Mouse (Mus musculus) lung, postnatal 36 days (tissue): ENCODE results near the gene Lrrn2.

Experiments
- DNase-seq: peaks from one replicate; pipeline ENCODE4 v3.0.0; 2022; ENCODE audit warnings: mixed read lengths

Lrrn2 gene

DNA sequence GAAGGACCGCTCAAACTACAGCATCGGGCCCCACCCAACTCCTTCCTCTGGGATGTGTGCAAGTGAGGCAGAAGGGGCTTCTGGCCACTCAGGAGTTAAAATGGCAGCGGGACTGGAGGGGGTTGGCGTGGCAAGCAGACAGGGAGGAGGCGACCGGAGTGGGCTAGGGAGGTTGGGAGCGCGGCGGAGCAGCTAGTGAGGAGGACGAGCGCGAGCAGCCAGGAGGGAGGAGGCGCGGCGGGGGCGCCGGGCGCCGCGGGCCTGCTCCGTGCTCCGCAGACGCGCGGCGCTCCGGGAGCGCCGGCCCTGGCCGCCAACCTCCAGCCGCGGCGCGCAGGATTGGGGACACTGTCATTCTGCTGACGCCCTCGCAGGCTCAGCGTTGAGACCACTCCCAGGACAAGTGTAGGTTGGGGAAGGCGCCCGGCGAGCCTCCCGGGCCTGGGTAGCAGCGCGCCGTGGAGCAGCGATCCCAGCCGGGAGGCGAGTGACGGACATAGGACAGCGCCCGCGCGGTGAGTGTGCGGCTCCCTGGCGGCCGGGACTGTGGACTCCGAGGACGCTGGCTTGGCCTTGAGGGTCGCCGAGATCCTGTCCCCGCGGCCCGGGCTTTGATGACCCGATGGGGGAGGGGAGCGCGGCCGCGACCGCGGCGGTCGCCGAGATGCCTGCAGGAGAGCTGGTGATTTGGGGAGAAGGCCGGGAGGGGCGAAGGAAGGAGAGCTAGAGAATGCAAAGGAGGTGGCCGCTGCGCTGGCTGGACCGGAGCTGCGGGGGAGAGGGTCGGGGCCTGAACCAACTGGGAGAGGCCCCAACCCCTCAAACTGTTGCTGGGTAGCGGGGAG, at the start of gene Lrrn2:
Gene Lrrn2 (plus strand): TSS at position 113 of the 845 bp plus-strand sequence.
- DNase-seq: no peak

DNA sequence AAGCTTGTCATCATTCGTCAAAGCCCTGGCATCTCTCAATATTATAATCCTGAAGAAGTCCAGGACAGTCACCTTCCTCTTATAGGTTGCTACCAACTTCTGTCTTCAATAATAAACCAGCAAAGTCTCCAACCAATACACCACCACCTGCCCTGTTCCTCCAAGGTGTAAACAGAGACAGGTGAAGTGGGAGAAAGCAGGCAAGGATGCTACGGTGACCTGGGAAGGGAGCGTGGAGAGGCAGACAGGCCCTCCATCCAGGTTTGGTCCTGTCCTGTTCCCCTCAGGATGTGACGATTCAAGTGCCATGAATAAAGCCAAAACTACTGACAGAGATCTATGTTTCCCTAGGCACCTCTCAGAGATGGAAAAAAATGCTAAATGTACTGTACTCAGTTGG, 48.1 kb upstream of the Lrrn2 start:
- DNase-seq: no peak

DNA sequence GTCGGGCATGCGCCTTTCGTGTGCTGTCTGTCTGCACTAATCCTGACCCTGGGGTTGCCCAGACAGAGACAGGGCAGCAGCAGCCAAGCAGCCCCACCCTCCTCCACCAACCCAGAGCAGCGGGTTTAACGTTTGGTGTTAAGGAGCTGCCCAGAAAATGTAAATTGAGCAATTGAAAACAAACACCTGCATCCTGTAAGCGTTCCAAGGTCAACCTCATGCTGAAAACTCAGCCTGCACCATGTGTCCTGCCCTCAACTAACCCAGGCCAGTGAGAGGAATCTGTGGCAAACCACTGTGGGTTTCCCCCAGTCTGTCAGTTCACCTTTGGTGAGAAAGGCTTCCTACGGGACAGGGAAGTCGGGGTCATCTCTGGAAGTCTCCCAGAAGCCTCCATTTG, 46.0 kb upstream of the Lrrn2 start:
- DNase-seq: no peak

DNA sequence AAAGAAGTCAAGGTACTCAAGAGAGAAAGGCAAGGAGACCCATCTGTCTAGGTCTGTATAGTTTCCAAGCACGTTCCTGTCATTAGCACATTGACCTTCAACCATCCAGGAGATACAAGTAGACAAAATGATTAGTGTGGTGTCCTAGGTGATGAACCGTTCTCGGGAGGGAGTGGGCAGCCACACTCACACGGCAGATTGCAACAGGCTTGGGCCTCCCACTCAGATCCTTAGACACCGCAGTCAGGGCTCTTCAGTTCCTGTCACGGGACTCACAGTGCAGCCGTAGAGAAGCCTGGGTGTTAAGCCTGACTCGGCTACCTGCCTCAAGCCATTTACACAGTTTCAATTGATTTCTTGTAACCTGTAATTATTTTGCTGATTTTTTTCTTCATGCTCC, 43.2 kb upstream of the Lrrn2 start:
- no peak for DNase-seq

DNA sequence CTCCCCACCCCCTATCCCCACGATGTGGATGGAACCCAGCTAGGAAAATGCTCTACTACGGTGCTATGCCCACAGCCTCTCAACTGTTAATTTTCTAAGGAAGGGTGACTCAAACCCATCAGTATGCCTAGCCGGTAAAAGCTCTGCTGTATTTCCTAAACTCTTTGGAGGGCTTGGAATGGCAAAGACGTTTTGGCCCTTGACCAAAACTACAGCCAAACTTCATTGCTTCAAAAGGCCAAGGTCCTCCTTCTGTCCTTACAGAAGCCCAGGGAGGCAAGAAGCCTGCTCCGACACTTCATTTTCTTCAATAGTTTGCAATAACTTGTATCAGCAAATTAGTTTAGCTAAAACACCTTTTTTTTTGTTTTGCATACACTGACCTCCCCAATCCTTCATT, 42.4 kb upstream of the Lrrn2 start:
- DNase-seq: no peak

DNA sequence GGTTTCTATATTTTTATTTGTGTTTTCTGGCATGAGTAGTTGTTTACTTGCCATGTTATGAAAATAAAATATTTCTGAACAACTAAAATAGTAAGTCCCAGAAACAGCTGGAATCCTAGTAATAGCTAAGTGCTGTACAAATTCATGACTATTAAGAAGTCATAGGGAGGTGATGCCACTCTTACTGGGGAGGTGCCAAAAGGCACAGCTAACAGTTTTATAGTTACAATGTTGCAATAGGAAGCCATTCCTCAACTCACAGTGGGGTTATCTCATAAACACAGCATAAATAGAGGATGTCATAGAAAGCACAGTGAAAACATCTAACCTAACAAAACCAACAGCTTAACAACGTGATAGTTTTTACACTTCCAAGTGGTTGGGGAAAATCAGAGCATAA, 41.7 kb upstream of the Lrrn2 start:
- no peak for DNase-seq

DNA sequence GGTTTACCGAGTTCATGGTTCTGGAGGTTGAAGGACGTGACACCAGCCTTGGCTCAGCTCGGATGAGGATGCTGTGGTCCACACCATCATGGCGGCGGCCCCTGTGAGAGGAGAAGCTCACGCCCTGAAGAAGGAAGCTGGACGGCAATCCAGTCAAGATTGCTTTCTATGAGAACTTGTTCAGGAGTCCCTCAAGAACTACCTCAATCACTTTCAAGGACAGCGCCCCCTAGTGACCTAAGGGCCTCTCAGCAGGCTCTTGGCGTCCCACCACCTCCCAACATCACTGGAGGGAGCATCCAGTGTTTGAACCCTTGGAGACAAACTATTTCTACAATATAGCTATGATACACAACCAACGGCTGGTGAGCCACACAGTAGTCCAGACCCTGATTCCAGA, 36.5 kb upstream of the Lrrn2 start:
- DNase-seq: no peak

DNA sequence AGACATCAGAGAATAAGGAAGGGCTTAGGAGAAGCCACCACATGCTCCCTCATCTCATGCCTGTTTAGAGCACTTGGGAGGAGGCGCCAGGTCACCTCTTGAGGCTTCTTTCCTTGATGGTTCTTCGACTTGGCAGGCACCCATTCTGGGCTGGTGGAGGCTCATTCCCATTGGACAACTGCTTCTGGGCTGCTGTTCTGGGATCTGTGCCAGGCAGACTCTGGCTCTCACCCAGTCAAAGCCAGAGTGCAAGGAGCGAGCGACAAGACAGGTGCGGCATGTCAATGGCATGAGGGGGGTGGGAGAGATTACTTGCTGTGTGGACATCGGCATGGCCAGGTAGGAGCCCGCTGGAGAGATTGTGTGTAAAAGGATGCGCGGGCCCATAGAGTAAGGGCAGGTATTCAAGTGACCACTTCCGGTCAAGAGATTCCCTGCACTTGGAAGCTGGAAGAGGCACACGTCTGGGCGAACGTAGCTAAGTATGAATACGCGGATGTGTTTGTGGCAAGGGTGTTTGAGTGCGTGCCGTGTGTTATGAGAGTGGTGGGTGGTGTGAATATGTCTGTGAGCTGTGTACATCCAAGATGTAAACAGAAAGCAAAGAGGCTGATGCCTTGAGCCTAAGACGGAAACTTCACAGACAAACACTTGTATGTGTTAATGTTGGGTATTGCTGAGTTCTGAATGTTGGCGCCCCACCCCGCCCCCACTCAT, 35.8 kb upstream of the Lrrn2 start:
- DNase-seq: peak; percentile 50

DNA sequence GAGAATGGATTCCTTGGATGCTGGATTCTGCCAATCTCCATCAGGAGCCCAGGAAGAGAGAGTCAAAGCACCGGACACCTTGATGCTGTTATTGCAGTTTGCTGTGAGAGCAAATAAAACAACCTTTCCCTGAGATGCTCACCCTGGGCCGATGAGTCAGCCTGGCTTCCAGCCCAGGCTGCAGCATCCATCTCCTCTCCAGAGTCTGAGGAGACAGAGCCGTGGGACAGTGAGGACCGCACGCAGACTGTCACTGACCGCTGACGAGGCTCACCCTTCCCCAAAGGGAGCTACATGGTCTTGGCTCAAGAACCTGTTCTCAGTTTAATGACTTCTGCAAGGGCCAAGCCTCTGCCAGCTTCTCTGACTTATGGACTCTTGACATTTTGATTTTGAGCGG, 34.3 kb upstream of the Lrrn2 start:
- DNase-seq: no peak

DNA sequence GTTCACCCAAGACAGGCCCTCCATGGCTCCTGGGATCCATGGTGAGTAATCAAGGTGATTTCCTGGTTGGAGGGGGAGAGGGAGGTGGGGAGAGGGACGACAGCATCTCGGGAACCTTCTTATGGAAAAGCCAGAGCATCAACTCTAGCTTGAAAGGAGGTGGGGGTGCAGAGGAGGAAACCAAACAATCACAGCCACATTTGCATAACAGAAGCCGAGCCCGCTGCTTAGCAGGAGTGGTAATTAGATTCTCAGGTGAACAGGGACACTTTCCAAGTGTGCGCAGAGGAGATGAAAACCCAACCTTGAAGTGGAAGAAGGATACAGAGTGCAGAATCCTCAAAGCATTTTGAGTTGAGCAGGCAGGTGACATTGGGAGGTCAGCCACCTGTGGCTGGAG, 29.3 kb upstream of the Lrrn2 start:
- no peak for DNase-seq

DNA sequence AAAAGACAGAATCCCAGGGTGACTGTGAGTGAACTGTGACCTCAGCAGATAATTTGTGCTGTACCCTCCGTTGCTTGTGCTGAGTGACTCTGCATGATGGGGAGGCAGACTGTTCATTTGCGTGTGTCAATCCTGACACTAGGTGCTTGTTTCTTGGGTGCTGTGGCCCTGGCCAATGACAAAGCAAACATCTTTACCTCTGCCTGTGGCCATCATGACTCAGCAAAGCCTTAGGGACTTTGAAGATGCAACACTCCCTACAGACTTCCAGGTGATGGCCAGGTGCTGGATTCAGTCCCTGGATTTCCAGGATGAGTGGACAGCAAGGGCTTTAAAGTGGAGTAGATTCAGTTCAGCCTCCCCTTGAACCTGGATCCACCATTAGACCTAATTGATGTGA, 28.8 kb upstream of the Lrrn2 start:
- DNase-seq: no peak

DNA sequence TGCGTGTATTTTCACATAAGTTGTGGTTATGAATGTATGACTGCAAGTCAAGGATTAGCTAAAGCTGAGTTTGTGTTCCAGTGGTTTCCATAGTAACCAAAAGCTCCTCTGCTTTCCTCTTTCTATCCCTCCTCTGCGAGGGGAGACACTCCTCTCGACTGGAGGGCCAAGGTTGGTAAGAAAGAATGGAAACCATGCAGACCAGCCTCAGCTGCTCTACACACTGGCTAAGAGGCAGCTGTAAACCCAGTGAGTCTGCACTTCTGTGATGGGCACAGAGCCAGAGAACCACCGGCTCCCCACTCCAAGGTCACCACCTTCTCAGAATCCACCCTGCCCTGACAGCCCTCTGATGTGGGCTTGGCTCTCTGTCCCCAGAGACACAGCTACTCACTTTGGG, 28.3 kb upstream of the Lrrn2 start:
- DNase-seq: peak; percentile 4

DNA sequence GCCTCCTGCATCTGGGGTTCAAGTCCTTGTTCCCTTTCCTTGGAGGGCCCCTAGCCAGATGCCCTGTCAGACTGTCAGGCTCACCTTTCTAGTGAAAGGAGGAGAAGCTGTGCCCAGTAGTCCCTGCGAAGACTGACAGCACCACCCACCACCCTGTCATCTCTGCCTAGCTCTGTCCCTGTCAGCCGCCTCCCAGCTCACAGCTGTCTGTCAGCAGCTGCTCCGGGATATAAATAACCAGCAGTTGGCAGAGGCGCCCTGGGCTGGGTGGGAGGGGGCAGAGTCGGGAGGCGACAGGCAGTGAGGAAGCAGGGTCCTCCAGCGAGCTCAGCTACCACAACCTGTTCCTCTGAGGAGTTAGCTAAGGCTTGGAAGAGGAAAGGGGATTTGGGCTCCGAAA, 26.8 kb upstream of the Lrrn2 start:
- peak; percentile 11 for DNase-seq

DNA sequence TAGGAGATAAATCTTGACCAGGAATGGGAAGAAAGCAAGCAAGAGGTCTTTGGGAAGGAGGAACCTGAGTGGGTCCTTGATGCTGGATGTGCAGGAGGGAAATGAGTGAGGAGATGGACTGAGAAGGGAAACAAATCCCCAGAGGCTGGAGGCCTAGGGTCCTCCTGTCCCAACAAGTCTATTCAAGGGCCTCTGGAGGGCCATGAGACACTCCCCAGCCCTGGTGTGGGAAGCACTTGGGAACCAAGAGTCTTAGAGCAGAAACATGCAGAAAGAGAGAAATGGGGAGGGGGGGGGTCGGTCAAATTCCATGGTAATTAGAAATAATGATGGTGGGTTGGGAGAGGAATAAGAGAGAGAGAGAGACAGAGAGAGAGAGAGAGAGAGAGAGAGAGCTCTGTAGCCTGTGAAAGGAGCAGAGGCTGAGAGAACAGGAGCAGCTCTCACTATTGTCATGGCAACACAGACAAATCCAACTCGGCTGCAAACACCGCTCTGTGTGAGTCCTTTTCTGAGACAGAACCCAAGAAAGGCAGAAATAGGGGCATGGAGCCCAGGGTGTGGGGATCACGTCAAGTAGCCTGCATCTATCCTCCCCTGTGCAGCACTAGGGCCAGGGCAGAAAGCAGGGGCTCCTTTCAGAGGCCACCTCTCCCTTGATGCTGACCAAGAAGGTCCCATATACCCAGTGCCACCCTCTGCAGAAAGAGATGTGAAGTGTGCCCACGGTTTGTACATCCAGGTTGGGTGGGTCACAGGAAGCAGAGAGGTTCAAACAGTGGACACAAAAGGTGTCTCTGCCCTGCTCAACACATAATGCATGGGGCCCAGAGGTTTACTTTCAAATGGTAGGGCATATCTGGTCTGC, 21.3 kb upstream of the Lrrn2 start:
- no peak for DNase-seq

DNA sequence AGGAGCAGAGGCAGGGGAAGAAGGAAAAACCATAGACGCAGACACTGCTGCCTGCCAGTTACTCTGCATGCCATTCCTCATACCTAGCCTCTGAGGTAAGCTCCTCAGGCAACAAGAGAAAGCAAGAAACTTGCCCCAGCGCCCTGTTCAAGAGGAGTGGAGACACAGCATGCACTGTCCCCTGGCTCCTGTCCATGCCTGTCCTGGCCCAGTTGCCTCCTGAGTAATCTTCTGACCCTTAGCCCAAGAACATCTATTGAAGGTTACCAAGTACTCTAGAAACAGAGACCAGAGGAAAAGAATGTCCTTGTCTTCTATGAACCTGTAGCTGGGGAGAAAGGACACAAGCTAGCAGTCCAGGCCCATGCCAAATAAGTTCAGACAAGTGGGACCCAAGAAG, 15.9 kb upstream of the Lrrn2 start:
- no peak for DNase-seq

DNA sequence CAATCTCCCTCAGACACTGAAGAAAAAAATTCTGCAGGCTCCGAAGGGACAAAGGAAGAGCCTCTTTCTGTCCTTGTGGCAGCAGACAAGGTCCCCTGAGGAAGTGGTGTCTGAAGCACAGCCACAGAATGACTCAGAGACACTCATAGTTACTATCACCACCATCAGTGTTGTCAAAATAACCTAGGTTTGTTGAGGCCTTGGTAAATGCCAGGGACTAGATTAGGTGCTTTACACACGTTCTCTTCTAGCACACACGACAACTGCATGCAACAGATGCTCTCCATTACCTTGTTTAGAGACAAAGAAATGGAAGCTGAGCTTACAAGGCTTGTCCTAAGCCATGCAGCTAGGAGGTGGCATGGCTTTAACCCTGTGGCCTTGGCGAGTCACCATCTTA, 14.5 kb upstream of the Lrrn2 start:
- no peak for DNase-seq

DNA sequence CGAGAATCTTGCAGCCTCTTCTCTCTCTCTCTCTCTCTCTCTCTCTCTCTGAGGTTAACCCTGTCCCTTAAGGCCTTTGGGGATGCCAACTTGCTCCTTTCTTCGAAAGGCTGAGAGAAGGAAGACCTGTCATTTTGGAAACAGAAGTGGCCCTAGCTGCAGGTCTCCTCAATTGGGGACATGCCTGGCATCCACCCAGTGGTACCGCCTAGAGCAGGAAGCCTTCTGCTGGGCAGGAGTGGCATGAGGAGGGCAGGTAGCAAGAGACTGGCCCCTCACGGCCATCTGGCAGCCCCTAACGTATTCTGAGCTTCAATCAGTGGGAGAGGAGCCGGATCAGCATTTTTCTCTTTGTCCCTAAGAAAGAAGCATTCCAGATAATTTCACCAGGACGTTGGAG, 9.7 kb upstream of the Lrrn2 start:
- no peak for DNase-seq

DNA sequence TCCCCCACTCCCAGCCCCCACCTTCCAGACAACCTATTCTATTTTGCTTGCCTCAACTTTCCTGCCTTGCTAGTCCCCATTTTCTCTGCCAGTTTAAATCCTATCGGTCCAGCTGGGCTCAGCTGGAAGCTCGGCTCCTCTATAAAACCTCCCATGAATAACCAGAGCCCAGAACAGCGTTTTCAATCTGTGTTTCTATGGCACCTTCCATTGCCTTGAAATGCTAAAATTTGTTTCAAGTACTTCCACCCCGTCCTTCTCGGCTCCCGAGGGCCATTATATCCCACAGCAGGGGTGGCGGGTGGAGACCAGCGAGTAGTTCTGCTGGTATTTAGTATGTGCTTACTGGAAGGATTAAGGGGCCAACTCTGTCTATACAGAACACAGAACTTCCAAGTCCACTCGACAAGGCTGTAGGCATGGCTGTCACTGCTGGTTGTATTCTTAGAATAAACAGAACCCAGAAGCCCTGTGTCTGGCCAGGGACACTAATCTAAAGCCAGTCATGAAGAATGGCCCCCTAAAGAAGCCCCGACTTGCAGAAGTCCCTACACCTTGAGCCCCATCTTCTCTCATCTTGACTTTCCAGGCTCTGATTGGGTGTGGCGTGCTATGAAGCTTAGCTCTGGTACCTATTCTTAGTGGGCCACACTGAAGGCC, 992 bp upstream of the Lrrn2 start:
- DNase-seq: no peak

DNA sequence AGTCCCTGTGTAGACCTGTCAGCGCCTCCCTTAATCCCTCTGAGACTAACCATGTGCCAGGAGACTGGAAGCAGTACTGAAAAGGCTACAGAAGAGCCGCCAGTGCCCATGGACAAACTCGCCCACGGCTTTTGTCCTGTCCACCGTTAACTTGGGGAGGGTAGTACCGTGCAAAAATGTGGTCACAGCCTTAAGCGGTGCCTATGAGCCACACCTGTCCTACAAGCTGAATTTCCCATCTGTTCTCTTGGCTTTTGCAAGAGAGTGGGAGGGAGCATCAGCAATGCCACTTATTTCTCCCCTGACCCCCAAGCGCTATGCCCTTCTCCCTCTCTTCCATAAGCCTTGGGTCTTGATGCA, 292 bp upstream of the Lrrn2 start:
- DNase-seq: no peak

DNA sequence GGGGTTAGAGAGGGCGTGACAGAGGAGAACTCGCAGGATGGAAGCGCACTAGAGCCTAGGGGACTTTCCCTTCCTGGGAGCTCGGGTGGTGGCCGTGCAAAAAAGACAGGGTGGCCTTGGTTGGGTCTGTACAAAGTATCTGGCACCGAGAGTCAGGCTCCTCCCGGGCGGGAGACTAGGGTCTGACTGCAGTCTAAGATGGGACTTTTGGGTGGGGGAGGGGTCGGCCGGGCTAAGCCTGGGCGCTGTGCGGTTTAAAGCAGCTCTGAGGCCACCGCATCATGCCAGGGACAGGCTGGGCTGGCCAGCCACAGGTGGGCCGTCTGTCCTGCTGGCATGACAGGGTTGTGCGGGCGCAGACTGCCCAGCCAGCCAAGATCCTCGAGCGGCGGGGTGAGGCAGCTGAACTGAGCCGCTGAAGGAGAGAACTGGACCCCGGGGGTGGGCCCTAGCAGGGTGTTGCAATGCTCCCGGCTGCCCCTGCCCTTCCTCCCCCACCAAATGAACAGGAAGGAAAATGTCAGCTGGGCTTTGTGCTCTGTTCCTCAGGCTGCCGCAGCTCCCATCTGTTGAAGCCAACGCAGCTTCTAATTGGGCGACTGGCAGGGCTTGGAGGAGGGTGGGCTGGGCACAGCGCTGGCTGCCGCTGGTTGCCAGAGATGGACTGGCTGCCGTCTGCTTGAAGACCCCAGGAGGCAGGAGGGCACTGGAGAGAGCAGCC, 1.1 kb downstream of the Lrrn2 start:
- no peak for DNase-seq

DNA sequence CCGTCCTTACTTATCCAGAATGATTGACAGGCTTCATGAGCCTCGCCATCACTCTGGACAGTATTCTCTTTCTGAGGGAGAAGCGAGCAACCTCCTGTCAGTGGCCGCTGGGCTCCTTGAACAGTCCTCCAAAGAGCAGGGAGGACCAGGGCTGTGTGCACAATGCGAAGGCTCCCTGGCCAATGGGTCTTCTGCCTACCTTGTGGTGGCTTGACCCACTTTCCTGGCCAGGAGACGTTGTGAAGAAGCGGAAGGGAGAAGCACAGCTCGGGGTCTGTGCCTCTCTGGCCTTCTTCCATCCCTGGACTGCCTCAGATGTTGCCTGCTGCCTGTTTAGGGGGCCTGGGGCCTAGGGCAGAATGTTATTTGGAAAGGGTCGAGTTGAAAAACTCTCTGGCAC, 1.8 kb downstream of the Lrrn2 start:
- no peak for DNase-seq

DNA sequence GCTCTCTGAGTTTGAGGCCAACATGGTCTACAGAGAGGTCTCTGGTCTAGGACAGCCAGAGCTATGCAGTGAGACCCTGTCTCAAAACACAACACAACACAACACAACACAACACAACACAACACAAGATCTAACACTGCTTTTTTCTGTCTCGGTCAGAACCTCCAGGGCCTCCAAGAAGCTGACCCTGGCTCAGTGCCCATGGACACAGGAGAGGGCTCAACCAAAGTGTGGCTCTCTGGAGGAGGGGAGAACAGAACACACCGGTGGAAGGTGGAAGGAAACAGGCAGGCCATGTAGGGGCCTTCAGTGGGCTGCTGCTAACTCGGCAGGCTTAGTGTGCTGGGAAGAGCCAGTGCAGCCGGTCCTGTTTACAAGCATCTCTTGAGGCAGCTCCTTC, 5.6 kb downstream of the Lrrn2 start:
- DNase-seq: no peak
